Mouse (Mus musculus): ENCODE data around the gene Fam168a. TPM values are rescaled to one million over a fixed set of nuclear protein-coding genes. Genes with fewer than 3 reads are reported as not detected.

Gene Fam168a
- total and polyA plus RNA-seq, 3 experiments, result 3.1 to 19.2 TPM; not detected in 1

Other genes starting within 250 kb of the Fam168a start
- 0.10 TPM in 1 of 2 replicates, not detected in the other for gene Ucp3, start 233.6 kb upstream of the Fam168a start, total RNA-seq (2012; rRNA removed)
- gene Ucp3, start 233.6 kb upstream of the Fam168a start, polyA plus RNA-seq (2012; ENCODE audit: insufficient read depth in 1 of 2, insufficient read length in 2 of 2, low read depth in 1 of 2, low replicate concordance in 2 of 2, missing spikeins in 1 of 2), result not detected
- 139 and 156 TPM in 2 replicates for gene Ucp2, start 213.3 kb upstream of the Fam168a start, total RNA-seq (2012; rRNA removed)
- gene Ucp2, start 213.3 kb upstream of the Fam168a start, polyA plus RNA-seq (2012; ENCODE audit: insufficient read depth in 1 of 2, insufficient read length in 2 of 2, low read depth in 1 of 2, low replicate concordance in 2 of 2, missing spikeins in 1 of 2), result 100 to 1,000 TPM in 1 of 2 experiments, not detected in 1; 724 TPM
- gene Dnajb13, start 191.7 kb upstream of the Fam168a start, total RNA-seq (2012; rRNA removed), result 2.0 and 2.2 TPM in 2 replicates
- gene Dnajb13, start 191.7 kb upstream of the Fam168a start, polyA plus RNA-seq (2012; ENCODE audit: insufficient read depth in 1 of 2, insufficient read length in 2 of 2, low read depth in 1 of 2, low replicate concordance in 2 of 2, missing spikeins in 1 of 2), result 1 to 10 TPM in 1 of 2 experiments, not detected in 1; 3.6 TPM
- 6.1 and 8.1 TPM in 2 replicates for gene Coa4, start 169.6 kb upstream of the Fam168a start, total RNA-seq (2012; rRNA removed)
- 10 to 100 TPM in 1 of 2 experiments, not detected in 1; 13.8 TPM for gene Coa4, start 169.6 kb upstream of the Fam168a start, polyA plus RNA-seq (2012; ENCODE audit: insufficient read depth in 1 of 2, insufficient read length in 2 of 2, low read depth in 1 of 2, low replicate concordance in 2 of 2, missing spikeins in 1 of 2)
- 43.2 and 45.1 TPM in 2 replicates for gene Rab6a, start 99.2 kb upstream of the Fam168a start, total RNA-seq (2012; rRNA removed)
- 10 to 100 TPM; 58.4 to 92.8 TPM for gene Rab6a, start 99.2 kb upstream of the Fam168a start, polyA plus RNA-seq (2012; ENCODE audit: insufficient read depth in 1 of 2, insufficient read length in 2 of 2, low read depth in 1 of 2, low replicate concordance in 2 of 2, missing spikeins in 1 of 2)
- 39.5 and 45.5 TPM in 2 replicates for gene Mrpl48, start 98.3 kb upstream of the Fam168a start, total RNA-seq (2012; rRNA removed)
- 10 to 100 TPM in 1 of 2 experiments, not detected in 1; 67.3 TPM for gene Mrpl48, start 98.3 kb upstream of the Fam168a start, polyA plus RNA-seq (2012; ENCODE audit: insufficient read depth in 1 of 2, insufficient read length in 2 of 2, low read depth in 1 of 2, low replicate concordance in 2 of 2, missing spikeins in 1 of 2)
- 0.07 and 0.12 TPM in 2 replicates for gene Plekhb1, start 44.2 kb upstream of the Fam168a start, total RNA-seq (2012; rRNA removed)
- under 1 TPM in 1 of 2 experiments, not detected in 1; 0.40 TPM for gene Plekhb1, start 44.2 kb upstream of the Fam168a start, polyA plus RNA-seq (2012; ENCODE audit: insufficient read depth in 1 of 2, insufficient read length in 2 of 2, low read depth in 1 of 2, low replicate concordance in 2 of 2, missing spikeins in 1 of 2)
- gene Relt, start 156.8 kb downstream of the Fam168a start, total RNA-seq (2012; rRNA removed), result 26.0 and 37.1 TPM in 2 replicates
- 10 to 100 TPM in 1 of 2 experiments, not detected in 1; 29.6 TPM for gene Relt, start 156.8 kb downstream of the Fam168a start, polyA plus RNA-seq (2012; ENCODE audit: insufficient read depth in 1 of 2, insufficient read length in 2 of 2, low read depth in 1 of 2, low replicate concordance in 2 of 2, missing spikeins in 1 of 2)
- gene Arhgef17, start 225.5 kb downstream of the Fam168a start, total RNA-seq (2012; rRNA removed), result under 0.01 TPM in 1 of 2 replicates, not detected in the other
- gene Arhgef17, start 225.5 kb downstream of the Fam168a start, polyA plus RNA-seq (2012; ENCODE audit: insufficient read depth in 1 of 2, insufficient read length in 2 of 2, low read depth in 1 of 2, low replicate concordance in 2 of 2, missing spikeins in 1 of 2), result not detected